Mouse (Mus musculus) gastrocnemius, postnatal 25 days (tissue): Measurements from ENCODE around the gene Acer1. TPM values are rescaled to one million over a fixed set of nuclear protein-coding genes. Genes with fewer than 3 reads are reported as not detected.
"Not testable (repeated sequence)": the region's sequence is repeated elsewhere in the genome, so short reads cannot be mapped to it uniquely, and the experiment has no call there.

Experiments
- DNase-seq: peaks from one replicate; pipeline ENCODE4 v3.0.0; 2022
- total RNA-seq, 2 experiments: library from RNA; stranded (reverse); gene quantifications; 1 replicate in 1 of 2; 2 replicates in 1 of 2; pipeline ENCODE4 v1.2.3; 2021

Gene Acer1
- total RNA-seq, 2 experiments from 2014 or later = not detected

DNA sequence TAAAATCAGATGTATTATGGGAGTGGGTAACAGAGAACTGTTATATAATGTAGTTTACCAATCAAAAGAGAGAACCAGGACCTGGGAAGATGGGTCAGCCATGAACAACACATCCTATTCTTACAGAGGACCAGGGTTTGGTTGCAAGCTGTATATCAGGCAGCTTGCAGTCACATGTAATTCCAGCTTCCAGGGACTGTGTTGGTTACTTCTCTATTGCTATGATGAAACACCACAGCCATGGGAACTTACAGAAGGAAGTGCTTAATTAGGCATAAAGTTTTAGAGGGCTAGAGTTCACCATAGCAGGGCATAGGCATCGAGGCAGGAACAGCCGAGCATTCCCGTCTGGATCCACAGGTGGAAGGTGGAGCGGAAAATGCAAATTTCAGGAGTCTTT is 43.2 kb downstream of the Acer1 start:
- no peak for DNase-seq

DNA sequence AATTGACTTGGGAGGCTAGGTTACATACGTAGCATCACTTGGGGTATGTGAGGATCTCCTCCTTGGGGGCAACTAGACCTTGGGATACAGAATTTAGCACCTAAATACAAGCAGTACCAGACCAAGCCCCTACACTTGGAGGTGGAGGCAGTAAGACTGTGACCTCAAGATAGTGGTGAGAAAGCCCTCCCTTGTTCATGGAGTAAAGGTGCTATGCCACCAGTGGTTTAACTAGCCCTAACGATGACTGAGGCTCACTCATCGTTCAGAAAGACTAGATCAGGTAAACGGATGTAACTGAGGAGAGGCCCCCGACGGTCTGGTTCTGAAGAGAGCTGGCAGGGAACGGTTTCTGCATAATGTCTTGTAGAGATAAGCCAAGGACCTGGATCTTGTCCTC is 45.2 kb downstream of the Acer1 start:
- DNase-seq = no peak

DNA sequence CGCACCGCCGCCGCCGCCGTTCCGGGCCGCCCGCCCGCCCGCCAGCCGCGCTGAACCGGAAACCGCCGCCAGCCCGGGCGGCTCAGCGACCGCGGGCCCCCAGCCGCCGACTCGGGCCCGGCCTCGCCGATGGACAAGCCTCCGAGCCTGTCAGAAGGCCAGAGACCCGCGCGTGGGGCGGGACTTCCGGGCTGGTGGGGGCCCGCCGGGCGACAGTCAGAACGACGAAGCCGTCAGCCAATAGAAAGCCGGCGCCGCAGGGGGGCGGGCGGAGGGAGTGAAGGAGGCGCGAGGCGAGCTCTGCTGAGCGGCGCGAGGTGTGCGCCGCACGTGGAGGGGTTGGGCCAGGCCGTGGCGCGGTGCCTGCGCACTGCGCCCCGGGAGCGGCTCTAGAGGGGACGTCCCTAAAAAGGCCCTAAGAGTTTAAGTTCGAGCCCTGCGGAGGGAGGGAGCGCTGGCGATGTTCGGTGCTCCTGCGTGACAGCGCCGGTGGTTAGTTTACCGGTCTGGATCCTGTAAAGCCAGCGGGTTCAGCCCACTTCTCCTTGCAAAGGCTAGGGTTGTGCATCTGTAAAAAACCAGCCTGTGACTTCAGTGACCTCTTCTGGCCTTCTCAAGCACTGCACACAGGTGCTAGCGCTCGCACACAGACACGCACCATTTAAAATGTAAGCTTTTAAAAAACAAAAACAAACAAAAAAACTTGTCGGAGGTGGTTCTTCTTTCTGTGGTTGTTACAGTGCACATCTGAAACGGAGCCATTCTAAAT is 46.4 kb downstream of the Acer1 start, which contains the start of gene Mllt1:
TSS of gene Mllt1 (minus strand) at position 53 of the 769 bp plus-strand sequence.
- peak; percentile 99 for DNase-seq

DNA sequence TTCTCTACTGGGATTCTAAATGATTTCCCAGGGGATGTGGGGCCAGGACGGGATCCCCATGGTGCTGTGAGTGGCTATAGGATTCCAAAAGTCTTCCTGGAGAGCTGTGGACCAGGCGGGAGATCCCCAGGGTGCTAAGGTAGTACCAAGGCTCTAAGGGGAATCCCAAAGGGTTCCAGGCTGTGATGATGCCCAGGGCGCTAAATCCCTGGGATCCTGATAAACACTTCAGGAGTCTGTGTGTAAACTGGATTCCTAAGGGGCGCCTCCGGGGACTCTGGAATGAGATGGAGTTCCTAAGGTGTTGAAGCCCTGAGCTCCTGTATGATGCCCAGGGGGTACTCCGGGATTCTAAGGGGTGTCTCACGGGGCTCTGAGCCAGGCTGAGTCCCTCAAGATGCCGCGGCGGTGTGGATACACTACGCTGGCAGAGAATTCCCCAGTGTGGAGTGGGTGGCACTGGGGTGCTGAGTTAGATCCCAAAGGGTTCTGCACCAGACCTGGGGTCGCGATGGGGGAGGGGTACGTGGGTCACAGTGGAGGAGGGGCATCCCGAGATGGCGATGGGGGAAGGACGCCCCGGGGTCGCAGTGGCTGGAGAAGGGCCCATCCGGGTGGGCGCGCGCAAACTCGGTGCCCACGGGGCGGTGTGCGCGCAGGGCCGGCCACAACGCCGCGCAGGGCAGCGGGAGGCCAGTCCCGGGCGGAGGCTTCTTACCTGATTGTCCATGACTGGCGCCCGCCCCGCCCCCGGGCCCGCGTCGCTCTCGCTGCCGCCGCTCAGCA is 47.2 kb downstream of the Acer1 start:
- DNase-seq = peak; percentile 28

DNA sequence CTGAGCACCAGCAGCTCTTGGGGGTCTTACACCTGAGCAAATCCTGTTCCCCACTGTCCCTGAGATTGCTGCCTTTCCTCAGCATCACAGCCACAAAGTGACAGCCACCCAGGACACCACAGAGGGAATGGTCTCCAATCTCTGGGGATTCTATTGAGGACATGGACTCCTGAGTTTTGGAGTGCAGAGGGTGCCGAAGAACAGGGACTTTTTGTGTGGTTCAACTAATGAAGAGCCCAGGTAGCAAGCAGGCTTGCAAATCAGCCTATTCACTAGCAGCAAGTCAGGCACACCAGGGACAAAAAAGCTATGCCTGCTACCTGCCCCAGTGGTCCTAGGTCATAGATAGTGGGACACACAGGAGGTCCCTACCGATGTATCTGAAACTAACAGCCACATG is 48.5 kb downstream of the Acer1 start:
- no peak for DNase-seq

DNA sequence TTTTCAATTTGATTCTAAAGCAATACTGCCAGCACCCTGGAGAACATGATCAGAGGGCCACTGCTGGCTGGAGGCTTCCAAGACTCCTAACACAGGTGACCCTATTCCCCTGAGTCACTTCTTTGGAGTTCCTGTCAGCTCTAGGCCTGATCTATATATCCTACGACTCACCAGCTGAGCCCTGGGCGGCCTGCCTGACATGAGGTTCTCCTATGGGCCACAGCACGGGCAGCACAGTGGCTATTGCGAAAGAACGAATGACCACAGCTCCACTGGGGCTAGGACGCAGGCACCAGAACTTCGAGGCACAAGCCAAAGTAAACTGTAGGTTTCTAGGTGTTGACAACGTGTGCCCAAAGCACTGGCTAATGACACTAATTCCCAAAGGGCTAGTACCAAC is 51.9 kb downstream of the Acer1 start:
- DNase-seq = no peak

DNA sequence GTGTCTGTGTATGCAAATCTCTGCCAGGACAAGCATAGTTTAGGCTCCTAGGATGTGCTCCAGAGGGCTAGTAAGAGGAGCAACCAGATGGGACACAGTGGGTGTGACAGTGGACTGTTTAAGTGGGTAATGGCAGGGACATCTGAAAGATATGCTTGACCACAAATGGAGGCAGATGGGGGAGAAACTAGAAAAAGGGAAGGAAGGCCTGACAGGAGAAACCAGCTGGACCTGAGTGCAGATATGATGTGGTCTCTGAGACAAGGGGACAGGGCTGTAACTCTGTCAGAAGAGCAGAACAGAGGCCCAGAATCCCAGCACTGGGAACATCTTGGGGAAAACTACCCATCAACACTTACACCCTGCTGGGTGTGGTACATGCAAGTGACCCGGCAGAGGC is 52.4 kb downstream of the Acer1 start:
- DNase-seq = no peak

DNA sequence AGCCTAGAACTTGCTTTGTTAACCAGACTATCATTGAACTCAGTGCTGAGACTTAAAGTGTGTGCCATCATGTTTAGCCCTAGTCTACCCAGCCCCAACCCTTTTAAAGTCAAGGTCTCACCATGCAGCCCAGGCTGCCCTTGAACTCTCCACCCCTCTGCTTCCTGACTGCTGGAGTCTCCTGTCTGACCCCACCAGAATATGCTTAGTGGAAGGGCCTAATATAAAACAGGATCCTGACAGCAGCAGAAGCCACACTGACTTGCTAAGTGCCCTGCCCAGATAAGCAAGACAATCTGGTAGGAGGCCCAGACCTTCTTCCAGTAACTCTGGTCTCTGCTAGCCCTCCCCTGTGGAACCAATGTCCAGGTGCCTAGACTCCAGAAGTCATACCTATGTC is 52.8 kb downstream of the Acer1 start:
- no peak for DNase-seq

DNA sequence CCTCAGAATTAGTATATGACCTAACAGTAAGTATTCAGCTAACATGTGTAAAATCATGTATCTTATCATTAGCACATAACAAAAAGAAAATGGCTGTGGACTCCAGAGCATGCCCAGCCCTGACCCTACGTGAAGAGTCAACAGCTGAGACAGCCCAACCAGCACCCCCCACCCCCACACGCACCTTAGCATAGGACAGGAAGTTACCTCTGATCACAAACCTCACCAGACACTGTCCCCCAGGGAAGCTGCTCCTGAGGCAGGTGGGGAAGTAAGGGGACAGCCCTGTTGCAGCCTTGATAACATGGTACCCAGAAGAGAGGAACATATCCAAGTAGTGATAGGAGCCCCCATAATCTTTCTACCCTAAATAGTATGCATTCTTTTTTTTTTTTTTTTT is 55.9 kb downstream of the Acer1 start:
- DNase-seq = no peak

DNA sequence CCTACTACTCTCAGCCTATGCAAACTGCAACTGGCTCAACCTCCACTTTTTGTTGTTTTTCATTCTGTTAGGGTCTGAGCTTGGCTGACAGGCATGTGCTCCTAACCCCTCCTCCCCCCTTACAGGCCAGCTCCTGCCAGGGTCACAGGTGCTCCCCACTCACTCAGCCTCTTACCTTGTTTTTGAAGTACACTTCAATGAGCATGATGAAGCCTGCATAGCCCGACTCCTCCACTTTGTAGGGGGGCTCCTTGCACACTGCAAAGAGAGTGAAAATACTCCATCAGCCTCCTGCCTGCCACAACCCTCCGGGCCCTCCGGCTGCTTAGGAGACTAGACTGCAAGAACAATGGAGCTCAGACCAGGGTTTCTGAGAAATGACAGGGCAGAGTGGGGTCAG is 62.2 kb downstream of the Acer1 start:
- no peak for DNase-seq

DNA sequence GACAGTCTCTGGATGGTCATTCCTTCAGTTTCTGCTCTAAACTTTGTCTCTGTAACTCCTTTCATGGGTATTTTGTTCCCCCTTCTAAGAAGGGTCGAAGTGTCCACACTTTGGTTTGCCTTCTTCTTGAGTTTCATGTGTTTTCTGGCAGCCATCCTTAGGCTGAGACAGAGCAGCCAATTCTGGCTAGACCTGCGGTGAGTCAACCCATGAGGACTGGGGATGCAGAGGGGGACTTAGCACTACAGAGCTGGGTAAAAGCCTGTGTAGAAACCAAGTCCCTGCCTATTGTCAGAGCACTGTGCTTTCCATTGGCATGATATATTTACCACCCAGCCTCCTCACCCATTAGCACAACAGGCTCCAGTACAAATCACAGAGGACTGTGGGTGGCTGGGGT is 64.8 kb downstream of the Acer1 start:
- DNase-seq = no peak

DNA sequence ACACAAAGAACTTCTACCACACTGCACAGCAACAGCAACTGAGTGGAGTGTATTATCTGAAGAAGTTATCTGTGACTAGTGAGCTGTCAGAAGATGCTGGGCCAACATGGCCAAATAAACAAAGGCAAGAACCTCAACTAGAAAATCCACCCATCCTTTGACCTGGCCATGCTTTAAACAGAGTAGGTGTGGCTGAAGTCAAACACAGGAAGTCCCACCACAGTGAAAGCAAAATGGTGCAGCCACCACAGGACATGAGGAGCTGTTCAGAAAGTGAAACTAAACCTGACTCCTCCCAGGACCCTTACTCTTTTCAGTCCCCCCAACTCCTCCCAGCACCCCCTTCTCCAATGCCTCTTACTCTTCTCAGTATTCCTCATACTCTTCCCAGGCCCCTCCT is 68.5 kb downstream of the Acer1 start:
- DNase-seq = no peak

DNA sequence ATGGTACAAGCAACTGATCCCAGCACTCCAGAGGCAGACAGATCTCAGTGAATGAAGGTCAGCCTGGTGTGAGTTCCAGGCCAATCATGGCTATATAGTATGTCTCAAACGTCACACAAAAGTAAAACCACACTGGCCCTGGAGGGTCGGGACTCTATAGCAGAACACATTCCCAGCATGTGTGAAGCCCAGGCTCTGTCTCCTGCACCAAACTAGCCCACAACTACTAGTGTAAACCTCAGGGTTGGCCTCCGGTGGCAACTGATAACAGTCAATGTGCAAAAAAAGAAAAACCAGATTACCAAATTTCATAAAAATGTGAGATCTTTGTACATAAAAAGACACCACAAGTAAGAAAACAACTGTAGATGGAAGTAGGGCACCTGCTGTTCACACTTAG is 68.9 kb downstream of the Acer1 start:
- DNase-seq = no peak

DNA sequence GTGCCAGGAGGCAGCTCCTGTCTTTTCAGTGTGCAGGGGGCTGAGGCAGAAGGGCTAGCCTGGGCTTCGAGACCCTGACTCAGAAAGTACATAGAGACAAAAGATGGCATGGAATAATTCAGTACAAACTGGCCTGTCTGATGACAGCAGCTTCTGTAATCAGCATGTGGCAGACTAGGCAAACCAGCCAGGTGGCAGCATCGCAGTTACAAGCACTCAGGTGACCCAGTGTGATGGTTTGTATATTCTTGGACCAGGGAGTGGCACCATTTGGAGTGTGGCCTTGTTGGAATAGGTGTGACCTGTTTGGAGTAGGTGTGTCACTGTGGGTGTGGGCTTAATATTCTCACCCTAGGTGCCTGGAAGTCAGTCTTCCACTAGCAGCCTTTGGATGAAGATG is 72.2 kb downstream of the Acer1 start:
- DNase-seq = not testable (repeated sequence)

DNA sequence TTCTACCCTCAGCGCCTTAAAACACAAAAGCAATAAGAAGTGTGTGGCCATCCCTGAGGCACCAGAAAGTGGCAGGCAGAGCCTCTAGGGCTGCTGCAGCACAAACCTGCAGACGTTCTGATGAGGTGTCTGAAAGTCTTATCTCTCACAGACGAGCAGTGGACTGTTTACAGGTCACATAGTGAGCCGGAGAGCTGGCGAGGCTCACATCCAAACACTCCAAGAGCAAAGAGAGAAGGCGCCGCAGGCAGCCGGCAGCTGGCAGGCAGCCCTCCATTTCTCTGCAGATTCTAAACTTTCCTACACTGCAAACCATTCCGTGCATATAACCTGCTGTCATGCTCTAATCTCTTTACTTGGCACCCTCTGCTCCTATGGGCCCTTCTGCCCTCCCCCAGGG is 74.0 kb downstream of the Acer1 start:
- DNase-seq = no peak

DNA sequence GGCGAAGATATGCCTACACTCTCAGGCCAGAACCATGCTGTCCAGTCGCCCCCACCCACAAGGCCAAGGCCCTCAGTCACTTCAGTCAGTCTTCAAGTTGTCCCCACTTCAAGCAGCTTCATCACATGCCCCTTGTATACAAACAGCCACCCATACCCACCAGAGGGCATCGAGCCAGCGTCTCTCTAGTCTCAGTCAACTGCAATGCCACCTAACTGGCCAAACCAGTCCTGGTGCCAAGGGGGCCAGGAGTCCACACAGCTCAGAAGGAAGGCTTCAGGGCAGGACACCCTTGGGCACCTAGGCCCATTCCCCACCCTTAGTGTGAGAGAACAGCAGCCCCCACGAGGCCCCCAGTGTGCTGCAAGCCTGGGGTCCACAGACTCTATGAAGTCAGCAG is 74.8 kb downstream of the Acer1 start:
- no peak for DNase-seq

DNA sequence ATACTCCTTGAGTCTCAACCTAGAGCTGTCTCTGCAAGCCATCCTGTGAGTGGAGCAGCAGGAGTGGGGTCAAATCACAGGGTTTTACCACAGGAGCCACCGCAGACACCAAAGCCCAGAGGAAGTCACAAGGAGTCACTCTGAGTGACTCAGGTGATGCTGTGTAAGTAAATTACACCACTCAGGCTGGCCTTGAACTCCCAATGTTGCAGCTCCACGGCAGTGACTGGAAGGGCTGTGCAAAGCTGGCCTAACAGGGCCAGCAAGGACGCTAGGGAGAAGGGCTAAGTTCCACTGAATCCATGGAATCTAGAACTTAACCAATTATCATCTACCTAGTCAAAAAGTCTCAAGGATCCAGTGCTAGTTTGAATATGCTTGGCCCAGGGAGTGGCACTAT is 75.8 kb downstream of the Acer1 start:
- no peak for DNase-seq

Other genes with a start within 250 kb of the Acer1 start
- 1 to 10 TPM; 1.9 to 3.1 TPM for gene Nrtn, start 224.6 kb downstream of the Acer1 start, total RNA-seq
- 10 to 100 TPM; 12.4 to 14.5 TPM for gene Dus3l, start 217.4 kb downstream of the Acer1 start, total RNA-seq
- under 1 TPM in 1 of 2 experiments, not detected in 1; 0.33 TPM for gene Prr22, start 211.9 kb downstream of the Acer1 start, total RNA-seq
- 1 to 10 TPM; 3.0 to 4.1 TPM for gene Rfx2, start 151.1 kb downstream of the Acer1 start, total RNA-seq
- not detected for gene Acsbg2, start 107.7 kb downstream of the Acer1 start, total RNA-seq
- not detected for gene 1700061G19Rik, start 106.6 kb downstream of the Acer1 start, total RNA-seq
- gene Mllt1, start 46.7 kb downstream of the Acer1 start, total RNA-seq = 10 to 100 TPM; 16.0 to 16.5 TPM
- 10 to 100 TPM; 29.8 to 31.3 TPM for gene Clpp, start 8.2 kb upstream of the Acer1 start, total RNA-seq
- gene Alkbh7, start 15.2 kb upstream of the Acer1 start, total RNA-seq = 10 to 100 TPM; 24.4 to 28.3 TPM
- not detected for gene Pspn, start 17.9 kb upstream of the Acer1 start, total RNA-seq
- 10 to 100 TPM; 16.1 to 18.7 TPM for gene Gtf2f1, start 29.2 kb upstream of the Acer1 start, total RNA-seq
- not detected for gene Gm17949, start 29.3 kb upstream of the Acer1 start, total RNA-seq
- gene Khsrp, start 49.4 kb upstream of the Acer1 start, total RNA-seq = 10 to 100 TPM; 23.4 to 24.1 TPM
- not detected for gene Slc25a41, start 59.5 kb upstream of the Acer1 start, total RNA-seq
- under 1 TPM; 0.77 to 0.99 TPM for gene Crb3, start 77.0 kb upstream of the Acer1 start, total RNA-seq
- gene Slc25a23, start 77.7 kb upstream of the Acer1 start, total RNA-seq = 10 to 100 TPM; 35.8 to 48.9 TPM
- 1 to 10 TPM in 1 of 2 experiments, under 1 TPM in 1; 0.31 to 1.2 TPM for gene Dennd1c, start 96.4 kb upstream of the Acer1 start, total RNA-seq
- gene Tubb4a, start 105.7 kb upstream of the Acer1 start, total RNA-seq = 1 to 10 TPM; 1.1 to 1.3 TPM
- gene Tnfsf9, start 123.2 kb upstream of the Acer1 start, total RNA-seq = under 1 TPM; 0.27 to 0.41 TPM
- not detected for gene Cd70, start 167.7 kb upstream of the Acer1 start, total RNA-seq
- not detected for gene Tnfsf14, start 212.1 kb upstream of the Acer1 start, total RNA-seq
- 10 to 100 TPM in 1 of 2 experiments, 1 to 10 TPM in 1; 2.5 to 26.2 TPM for gene C3, start 246.0 kb upstream of the Acer1 start, total RNA-seq